Mouse (Mus musculus): ENCODE measurements around the gene Polr3k.

Gene Polr3k

DNA sequence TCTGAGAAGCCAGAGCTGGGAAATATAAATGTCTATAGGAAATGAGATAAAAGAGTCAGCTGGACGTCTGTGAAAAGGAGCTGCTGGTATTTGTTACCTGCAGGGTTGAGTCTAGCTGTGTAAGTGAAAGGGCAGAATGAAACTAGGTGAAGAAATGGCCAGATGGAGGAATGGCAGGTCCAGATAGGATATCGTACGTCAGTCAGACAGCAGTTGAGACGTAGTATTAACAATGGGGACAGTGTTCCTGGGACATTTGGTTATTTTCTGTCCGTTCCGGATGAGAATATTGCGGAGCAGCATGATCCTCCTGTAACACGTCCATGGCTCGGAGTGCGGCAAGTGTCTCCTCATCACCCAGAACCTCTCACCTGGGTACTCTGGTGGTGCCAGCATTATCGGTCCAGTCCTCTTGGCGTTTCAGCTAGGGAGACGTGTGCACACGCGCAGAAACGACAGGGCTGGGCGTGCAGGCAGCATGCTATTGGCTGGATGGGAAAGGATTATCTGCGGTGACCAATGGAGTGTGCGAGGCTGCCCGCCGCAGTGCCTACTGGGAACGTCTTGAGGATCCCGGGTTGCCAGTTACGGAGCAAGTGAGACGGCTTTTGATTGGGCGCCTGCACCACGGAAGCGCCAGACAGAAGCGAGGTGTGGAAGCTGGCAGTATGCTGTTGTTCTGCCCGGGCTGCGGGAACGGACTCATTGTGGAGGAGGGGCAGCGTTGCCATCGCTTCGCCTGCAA lies at the start of gene Polr3k:
Gene Polr3k (plus strand): TSS at position 547 of the 745 bp plus-strand sequence.
- DNase-seq (ENCODE audit: low read depth, low spot score): peak; percentile 88

DNA sequence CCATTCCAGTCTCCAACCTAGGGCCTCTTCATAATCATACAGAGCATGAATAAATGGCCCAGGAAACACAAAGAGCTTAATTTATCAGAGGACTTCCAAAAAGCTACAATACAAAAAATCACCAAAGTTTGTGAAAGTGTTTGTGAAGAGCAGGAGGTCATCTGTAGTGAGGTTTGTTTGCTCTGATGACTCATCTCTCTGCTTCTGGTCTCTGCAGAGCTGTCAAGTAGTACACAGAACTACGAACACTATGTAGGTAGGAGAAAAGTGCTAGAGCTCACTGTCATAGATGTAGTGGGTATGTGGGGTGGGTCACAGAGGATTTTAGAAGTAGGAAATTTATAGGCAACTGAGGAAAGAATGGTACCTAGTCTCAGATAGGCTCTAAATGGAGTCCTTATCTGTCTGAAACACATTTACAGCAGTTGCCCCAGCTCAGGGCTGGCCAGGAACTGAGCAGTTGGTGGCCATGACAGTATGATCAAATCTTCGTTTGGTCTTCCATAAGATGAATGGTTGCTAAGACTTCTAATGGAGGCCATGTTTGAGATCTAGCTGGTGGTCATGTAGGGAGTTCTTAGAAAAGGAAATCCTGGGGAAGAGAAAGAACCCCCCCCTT lies 35.0 kb upstream of the Polr3k start:
- DNase-seq (ENCODE audit: low read depth, low spot score): no peak

DNA sequence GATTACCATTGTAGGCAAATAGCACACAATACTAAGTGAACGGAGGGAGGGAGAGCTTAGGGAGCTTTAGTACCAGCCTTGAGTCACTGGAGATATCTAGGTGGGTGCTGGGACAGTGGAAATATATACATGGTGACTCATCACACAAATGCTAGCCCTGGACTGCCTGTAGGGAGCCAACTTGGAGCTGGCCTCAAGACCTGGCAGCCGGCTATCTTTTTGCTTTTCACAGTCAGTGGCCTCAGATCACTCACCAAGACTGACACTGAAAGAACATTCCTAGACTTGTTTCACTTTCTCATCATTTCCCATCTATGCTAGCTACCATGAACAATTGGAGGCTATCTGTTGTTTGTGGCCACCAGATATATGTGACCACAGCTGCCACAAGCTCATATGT lies 31.4 kb upstream of the Polr3k start:
- no peak for DNase-seq (ENCODE audit: low read depth, low spot score)

DNA sequence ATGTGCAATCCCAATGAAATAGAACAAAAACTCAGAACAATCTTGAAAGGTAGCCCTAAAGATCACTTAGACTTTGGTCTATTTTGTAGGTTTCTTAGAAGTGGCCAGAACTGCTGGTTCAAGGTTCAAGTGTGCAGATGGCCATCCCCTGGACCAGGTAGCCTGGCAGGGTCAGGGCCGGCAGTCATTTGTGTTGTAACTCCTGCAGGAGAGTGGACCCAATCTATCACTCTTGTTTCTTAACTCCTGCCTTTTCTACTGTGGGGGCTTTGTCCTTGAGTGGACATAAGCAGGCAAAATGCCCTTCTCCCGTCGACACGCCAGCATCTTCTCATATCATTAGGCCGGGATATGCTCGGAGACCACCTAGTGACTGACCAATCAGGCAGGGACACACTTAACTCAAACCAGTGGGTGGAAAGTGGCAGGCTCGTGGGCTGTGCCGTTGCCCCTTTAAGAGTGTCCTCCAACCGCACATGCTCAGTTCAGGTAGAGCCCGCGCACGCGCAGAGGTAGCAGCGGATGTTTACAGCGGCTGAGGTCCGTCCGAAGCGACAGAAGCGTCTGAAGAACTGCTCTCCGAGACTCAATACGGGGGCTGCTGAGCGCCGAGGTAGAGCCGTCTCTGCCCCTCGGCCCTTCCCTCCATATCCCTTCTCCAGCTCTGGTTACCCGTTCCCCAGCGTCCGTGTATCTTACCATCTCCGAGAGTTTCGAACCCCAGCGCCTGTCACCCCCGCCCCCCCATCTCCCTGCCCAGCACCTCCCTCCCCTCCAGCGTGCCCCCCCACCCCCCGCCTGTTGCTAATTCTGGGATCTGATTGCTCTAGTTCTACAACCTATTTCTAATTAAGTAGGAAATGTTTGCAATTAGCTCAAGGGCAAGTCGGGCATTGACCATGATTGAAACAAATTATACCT lies 26.5 kb upstream of the Polr3k start, which contains the start of gene Pcmtd2:
Gene Pcmtd2 (plus strand): TSS at position 483 of the 921 bp plus-strand sequence.
- DNase-seq (ENCODE audit: low read depth, low spot score): peak; percentile 65

DNA sequence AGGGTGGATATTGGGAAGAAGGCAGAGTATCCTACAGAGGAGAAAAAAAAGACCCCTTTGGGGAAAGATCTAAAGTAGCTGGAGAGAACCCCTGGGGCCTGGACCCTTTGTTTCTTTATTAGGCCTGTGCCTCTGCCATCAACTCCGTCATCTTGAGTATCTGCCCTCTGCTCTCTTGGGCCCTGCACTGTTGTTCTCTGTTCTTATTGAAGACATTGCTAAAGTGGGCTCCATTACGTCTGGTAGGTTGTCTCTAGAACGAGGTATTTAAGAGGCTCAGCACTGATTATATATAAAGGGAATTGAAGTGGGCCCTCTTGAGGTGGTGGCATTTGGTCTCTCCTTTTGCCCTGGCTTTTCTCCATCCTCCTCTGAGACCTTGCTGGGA lies 25.9 kb upstream of the Polr3k start:
- no peak for DNase-seq (ENCODE audit: low read depth, low spot score)

DNA sequence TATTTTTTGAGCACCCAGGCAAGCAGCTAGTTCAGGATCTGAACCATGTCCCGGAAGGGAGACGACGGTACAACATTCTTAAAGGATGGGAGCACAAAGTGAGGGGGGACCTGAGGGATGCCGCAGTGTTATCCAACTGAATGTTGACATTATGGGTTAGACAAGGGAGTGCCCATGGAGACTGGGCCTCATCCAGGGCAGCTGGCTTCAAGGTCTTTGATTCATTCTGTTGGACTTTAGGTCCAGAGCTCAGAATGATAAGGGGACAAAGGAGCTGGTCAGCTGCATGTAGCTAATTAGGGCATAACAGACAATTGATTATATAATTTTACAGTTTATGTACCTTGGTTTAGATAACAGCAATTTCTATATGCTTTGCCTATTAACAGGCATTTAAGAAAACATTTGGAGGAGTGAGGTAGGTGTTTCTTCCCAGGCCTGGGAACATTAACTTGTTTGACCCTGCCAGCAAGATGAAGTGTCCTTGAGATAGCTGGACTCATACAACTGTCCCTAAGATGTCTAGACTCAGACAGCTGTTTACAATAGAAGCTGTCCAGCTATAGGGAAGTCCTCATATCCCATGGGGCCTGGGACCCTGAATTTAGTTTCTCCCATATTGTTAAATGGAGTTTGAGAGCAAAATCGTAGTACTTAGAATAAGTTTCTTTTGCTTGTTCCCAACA lies 18.3 kb upstream of the Polr3k start:
- DNase-seq (ENCODE audit: low read depth, low spot score): no peak

DNA sequence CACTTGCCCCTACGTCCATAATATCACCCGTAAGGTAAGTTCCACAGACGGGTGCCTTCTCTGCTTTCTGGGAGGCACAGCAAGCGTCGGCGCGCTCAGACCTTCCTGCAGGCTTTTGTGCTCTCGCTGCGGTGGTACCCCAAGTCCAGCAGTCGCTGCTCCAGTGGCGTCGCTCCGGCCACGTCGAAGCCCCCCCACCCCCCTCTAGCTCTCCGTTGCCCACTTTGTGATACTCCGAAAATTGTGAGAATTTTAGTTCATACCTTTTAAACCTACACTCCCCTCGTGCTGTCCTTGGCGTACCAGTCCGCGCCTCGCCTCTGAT lies 361 bp downstream of the Polr3k start:
- no peak for DNase-seq (ENCODE audit: low read depth, low spot score)

DNA sequence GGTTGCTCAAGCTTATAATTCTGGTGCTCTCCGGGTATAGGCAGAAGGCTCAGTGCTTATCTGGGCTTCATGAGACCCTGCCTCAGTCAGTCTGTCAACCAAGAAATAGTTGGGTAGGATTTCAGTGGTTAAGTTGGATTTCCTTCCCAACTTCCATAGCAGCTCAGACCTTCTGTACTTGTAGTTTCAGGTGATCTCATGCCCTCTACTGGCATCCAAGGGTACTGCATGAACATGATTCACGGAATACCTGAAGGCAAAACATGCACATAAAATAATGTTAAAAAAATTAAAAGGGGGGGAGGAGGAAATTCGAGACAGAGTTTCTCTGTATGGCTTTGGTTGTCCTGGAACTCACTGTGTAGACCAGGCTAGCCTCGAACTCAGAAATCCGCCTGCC lies 2.8 kb downstream of the Polr3k start:
- no peak for DNase-seq (ENCODE audit: low read depth, low spot score)

DNA sequence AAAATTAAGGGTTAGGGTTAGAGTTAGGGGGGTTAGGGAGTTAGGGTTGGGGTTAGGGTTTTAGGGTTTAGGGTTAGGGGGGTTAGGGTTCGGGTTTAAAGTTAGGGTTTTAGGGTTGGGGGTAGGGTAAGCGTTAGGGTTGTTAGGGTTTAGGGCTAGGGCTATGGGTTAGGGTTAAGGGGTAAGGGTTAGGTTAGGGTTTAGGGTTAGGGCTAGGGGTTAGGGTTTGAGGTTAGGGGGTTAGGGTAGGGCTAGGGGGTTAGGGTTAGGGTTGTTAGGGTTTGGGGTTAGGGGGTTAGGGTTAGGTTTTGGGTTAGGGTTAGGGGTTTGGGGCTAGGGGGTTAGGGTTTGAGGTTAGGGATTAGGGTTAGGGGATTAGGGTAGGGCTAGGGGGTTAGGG lies 6.9 kb downstream of the Polr3k start:
- no peak for DNase-seq (ENCODE audit: low read depth, low spot score)

DNA sequence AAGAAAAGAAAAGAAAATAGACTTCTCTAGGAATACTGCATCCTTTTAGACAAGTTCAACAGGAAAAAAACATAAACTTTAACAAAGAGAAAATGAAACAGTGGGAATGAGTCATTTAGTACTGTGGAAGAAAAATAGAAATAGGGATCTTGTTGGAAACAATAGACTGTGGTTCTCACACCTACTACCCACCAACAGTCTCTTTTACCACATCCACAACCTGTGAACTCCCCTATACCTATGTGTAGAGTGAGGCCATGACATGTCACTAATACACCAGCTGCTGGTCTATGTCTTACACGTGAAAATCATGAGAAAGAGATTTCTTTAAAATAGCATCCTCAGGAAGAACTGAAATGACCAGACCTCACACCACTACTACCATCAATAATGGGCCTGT lies 14.8 kb downstream of the Polr3k start:
- no peak for DNase-seq (ENCODE audit: low read depth, low spot score)

DNA sequence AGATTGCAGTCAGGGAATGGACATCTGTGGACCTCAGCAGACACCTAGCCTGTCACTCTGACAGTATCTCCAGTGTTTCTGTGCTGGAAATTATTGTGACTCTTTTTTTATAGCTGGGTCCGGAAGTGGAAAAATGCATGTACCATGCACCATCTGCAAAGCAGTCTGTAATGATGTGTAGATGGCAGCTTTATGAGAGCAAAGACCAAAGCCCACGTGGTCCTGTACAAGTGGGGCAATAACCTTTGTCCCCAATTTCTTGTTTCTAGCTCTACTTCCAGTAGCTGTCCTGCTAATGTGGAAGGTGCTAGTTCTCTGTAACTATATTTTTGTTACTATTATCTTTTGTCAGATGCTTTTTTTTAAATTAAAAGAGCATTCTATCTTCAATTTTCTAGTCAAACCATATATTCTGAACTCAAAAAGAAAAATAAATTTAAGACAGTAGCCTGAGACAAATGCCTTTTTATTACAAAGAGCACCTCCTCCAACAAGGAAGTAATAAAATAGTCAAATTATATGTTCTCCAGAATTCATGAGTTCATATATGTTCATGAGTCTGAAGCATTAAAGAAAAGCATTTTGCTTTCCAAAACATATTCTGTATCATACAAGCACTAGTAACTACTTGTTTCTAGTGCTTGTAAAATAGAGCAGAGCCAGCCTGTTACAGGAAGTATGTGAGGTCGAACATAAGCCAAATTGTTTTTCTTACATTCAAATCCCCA lies 19.0 kb downstream of the Polr3k start:
- no peak for DNase-seq (ENCODE audit: low read depth, low spot score)

DNA sequence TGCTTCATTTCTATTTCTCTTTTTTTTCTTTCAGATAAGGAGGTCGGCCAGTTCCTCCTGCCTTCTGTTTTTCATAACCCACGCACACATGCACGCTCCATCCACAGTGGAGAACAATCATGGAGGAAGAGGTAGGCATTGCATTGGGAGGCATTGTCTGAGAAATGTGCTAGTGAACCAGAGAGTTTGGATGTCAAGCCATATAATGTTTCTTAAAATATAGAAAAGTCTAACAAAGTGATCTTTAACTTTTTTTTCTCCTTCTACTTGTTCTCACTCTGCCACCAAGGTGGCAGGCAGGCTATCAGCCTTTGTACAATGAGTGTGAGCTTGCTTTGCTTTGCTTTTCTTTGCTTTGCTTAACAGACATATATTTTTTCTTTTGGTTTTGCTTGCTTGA lies 53.7 kb downstream of the Polr3k start:
- peak; percentile 97 for DNase-seq (ENCODE audit: low read depth, low spot score)

DNA sequence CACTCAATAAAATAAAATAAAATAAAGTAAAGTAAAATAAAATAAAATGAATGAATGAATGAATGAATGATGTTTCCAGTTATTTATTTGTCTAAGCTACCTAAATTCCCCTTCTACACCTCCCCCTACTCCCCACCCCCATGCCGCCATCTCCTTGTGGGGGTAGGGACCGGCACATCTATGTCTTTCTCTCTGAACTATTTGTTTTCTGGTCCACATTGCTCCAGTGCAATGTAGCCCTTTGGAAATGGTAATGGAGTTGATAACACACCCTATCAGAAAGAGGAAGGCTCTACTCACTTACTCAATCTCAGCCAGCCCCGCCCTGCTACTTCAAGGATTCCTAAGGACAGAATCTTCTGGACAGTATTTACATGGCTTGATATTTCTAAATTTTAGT lies 54.4 kb downstream of the Polr3k start:
- DNase-seq (ENCODE audit: low read depth, low spot score): peak; percentile 100

Data from WW6 (cell line).